Mouse (Mus musculus) embryonic facial prominence, embryonic 14.5 days (tissue): ENCODE measurements around the gene Zmym6. TPM values are rescaled to one million over a fixed set of nuclear protein-coding genes. Genes with fewer than 3 reads are reported as not detected.

Experiments
- ATAC-seq: fragments of 200-750 bp; cut with Nextera tagmentation; 2 replicates; pipeline ENCODE4 v1.8.0; 2017; ENCODE audit warnings: low read depth, moderate number of reproducible peaks, moderate TSS enrichment
- DNase-seq: peaks from one replicate; pipeline ENCODE4 v3.0.0-alpha.2; 2015; ENCODE audit warnings: low spot score
- H3K27ac ChIP-seq: fragments of 300-500 bp; sonication (generic); replicated peaks from 2 replicates; pipeline ENCODE4 v1.5.1; 2014; ENCODE audit warnings: low read depth, mild to moderate bottlenecking, low read length, moderate library complexity
- H3K27me3 ChIP-seq: fragments of 300-500 bp; sonication (generic); replicated peaks from 2 replicates; pipeline ENCODE4 v1.6.1; 2014; ENCODE audit warnings: low read length; ENCODE audit not compliant: control insufficient read depth, insufficient read depth
- H3K36me3 ChIP-seq: fragments of 300-500 bp; sonication (generic); 2 replicates; pipeline ENCODE4 v1.6.1; 2014; ENCODE audit warnings: low read length, mixed read lengths; ENCODE audit not compliant: control insufficient read depth, insufficient read depth
- H3K4me1 ChIP-seq: fragments of 300-500 bp; sonication (generic); 2 replicates; pipeline ENCODE4 v1.6.1; 2014; ENCODE audit warnings: antibody characterized with exemption, low read length; ENCODE audit not compliant: control insufficient read depth, insufficient read depth
- H3K4me2 ChIP-seq: fragments of 300-500 bp; sonication (generic); 2 replicates; pipeline ENCODE4 v1.6.1; 2014; ENCODE audit warnings: low read depth, mild to moderate bottlenecking, low read length, moderate library complexity, mixed read lengths
- H3K4me3 ChIP-seq: fragments of 300-500 bp; sonication (generic); 2 replicates; pipeline ENCODE4 v1.5.1; 2014; ENCODE audit warnings: low read depth, mild to moderate bottlenecking, low read length
- H3K9ac ChIP-seq: fragments of 300-500 bp; sonication (generic); 2 replicates; pipeline ENCODE4 v1.6.1; 2014; ENCODE audit warnings: low read depth, mild to moderate bottlenecking, low read length, moderate library complexity, mixed read lengths
- H3K9me3 ChIP-seq: fragments of 300-500 bp; sonication (generic); 2 replicates; pipeline ENCODE4 v1.6.1; 2016; ENCODE audit warnings: low read length; ENCODE audit not compliant: control insufficient read depth
- WGBS: fragments of 180-500 bp; shearing (Covaris S2); extraction: QIAGEN DNeasy Blood & Tissue Kit; methylation state at CpG from one replicate; pipeline ENCODE4 v1.1.7; 2014; 5-methylcytosine and 5-hydroxymethylcytosine counted together
- polyA plus RNA-seq: library from polyadenylated mRNA; unstranded; fragments of >200 nt; fragmentation: Nextera tagmentation; extraction: Ambion mirVana; gene quantifications from 2 replicates; pipeline ENCODE4 v1.2.1, GENCODE M21; 2014

The Zmym6 gene
- polyA plus RNA-seq, 1 experiment from 2014 or later = 20.5 TPM

- no peak for DNase-seq
- no peak overlapping the region for H3K4me3 ChIP-seq
- H3K4me1 ChIP-seq = no peaks in the 10 kb centered on the region
- no peak overlapping the region for H3K4me2 ChIP-seq
- no peaks in the 10 kb centered on the region for H3K27me3 ChIP-seq
- no peaks in the 10 kb centered on the region for H3K9me3 ChIP-seq
- 82% methylated on average over 7 of the region's 7 CpGs for WGBS
- no peak for ATAC-seq
- H3K27ac ChIP-seq = no peak overlapping the region
- peaks cover 57% of the 10 kb centered on the region for H3K36me3 ChIP-seq
- no peak overlapping the region for H3K9ac ChIP-seq
Measured at GRCm38 (mm10) chr4:127054522-127055198, 22.5 kb upstream of the Zmym6 start.

- Histone ChIP-seq H3K36me3 (peaks cover 23% of the 10 kb centered on the region), H3K27me3 (no peaks in the 10 kb centered on the region), H3K4me2 (peak within 1 kb of the TSS; percentile 84), H3K9ac (peak within 1 kb of the TSS; percentile 81), H3K9me3 (no peaks in the 10 kb centered on the region), H3K27ac (peak within 1 kb of the TSS; percentile 24; the same call in 1 of the 2 replicates), H3K4me1 (no peaks in the 10 kb centered on the region), H3K4me3 (peak within 1 kb of the TSS; percentile 85)
- ATAC-seq (peak; percentile 94), DNase-seq (peak; percentile 93)
- 2% methylated on average over 35 of the region's 38 CpGs for WGBS
Measured at GRCm38 (mm10) chr4:127060585-127061290, 16.4 kb upstream of the Zmym6 start, which contains the start of gene Zmym1. Gene Zmym1 (minus strand): TSS chr4:127061152.

GRCm38 (mm10) chr4:127064051-127064450, 13.1 kb upstream of the Zmym6 start:
- Histone ChIP-seq H3K36me3 (no peaks in the 10 kb centered on the region), H3K27ac (no peak overlapping the region), H3K9me3 (0 out of 2 replicates have a peak, but pooled peaks cover 3% of the 10 kb centered on the region), H3K9ac (no peak overlapping the region), H3K4me3 (no peak overlapping the region), H3K27me3 (no peaks in the 10 kb centered on the region), H3K4me1 (no peaks in the 10 kb centered on the region), H3K4me2 (no peak overlapping the region)
- DNase-seq = no peak
- no peak for ATAC-seq
- WGBS = 53% methylated on average over 1 of the region's 1 CpGs

- Histone ChIP-seq H3K27ac (no peak overlapping the region), H3K4me1 (peaks cover 4% of the 10 kb centered on the region), H3K27me3 (no peaks in the 10 kb centered on the region), H3K9ac (no peak overlapping the region), H3K4me2 (no peak overlapping the region), H3K9me3 (no peaks in the 10 kb centered on the region), H3K36me3 (no peaks in the 10 kb centered on the region), H3K4me3 (no peak overlapping the region)
- DNase-seq (no peak), ATAC-seq (no peak)
- WGBS = 53% methylated on average over 1 of the region's 1 CpGs
Measured at GRCm38 (mm10) chr4:127074915-127075314, 2.3 kb upstream of the Zmym6 start.

GRCm38 (mm10) chr4:127080806-127081205, 3.6 kb downstream of the Zmym6 start:
- Histone ChIP-seq H3K9me3 (no peaks in the 10 kb centered on the region), H3K27ac (no peak overlapping the region), H3K36me3 (no peaks in the 10 kb centered on the region), H3K4me3 (no peak overlapping the region), H3K4me1 (peaks cover 4% of the 10 kb centered on the region), H3K4me2 (no peak overlapping the region), H3K9ac (no peak overlapping the region), H3K27me3 (no peaks in the 10 kb centered on the region)
- no peak for DNase-seq
- WGBS = 36% methylated on average over 1 of the region's 1 CpGs
- no peak for ATAC-seq

GRCm38 (mm10) chr4:127083131-127083530, 5.9 kb downstream of the Zmym6 start:
- ATAC-seq = no peak
- Histone ChIP-seq H3K4me3 (no peak overlapping the region), H3K27me3 (no peaks in the 10 kb centered on the region), H3K4me1 (no peaks in the 10 kb centered on the region), H3K36me3 (peaks cover under 1% of the 10 kb centered on the region; the same call in 1 of the 2 replicates), H3K4me2 (no peak overlapping the region), H3K9ac (no peak overlapping the region), H3K9me3 (no peaks in the 10 kb centered on the region), H3K27ac (no peak overlapping the region)
- 89% methylated on average over 2 of the region's 2 CpGs for WGBS
- DNase-seq = no peak

GRCm38 (mm10) chr4:127085761-127086160, 8.6 kb downstream of the Zmym6 start:
- WGBS = 81% methylated on average over 1 of the region's 1 CpGs
- ATAC-seq = no peak

GRCm38 (mm10) chr4:127091188-127091587, 14.0 kb downstream of the Zmym6 start:
- Histone ChIP-seq H3K27ac (no peak overlapping the region), H3K27me3 (no peaks in the 10 kb centered on the region), H3K36me3 (peaks cover 41% of the 10 kb centered on the region), H3K9me3 (no peaks in the 10 kb centered on the region), H3K4me2 (no peak overlapping the region), H3K4me3 (no peak overlapping the region), H3K9ac (no peak overlapping the region), H3K4me1 (no peaks in the 10 kb centered on the region)
- no peak for DNase-seq
- no peak for ATAC-seq
- WGBS = 96% methylated on average over 1 of the region's 1 CpGs

More at GRCm38 (mm10) chr4:127085761-127086160, 8.6 kb downstream of the Zmym6 start:
- Histone ChIP-seq H3K36me3 (peaks cover 17% of the 10 kb centered on the region), H3K4me1 (no peaks in the 10 kb centered on the region), H3K4me2 (no peak overlapping the region), H3K9ac (no peak overlapping the region), H3K27me3 (no peaks in the 10 kb centered on the region), H3K27ac (no peak overlapping the region), H3K9me3 (no peaks in the 10 kb centered on the region), H3K4me3 (no peak overlapping the region)
- no peak for DNase-seq
